Mouse (Mus musculus): ENCODE measurements around the gene Tcam1. TPM values are rescaled to one million over a fixed set of nuclear protein-coding genes. Genes with fewer than 3 reads are reported as not detected.

The Tcam1 gene
- polyA plus RNA-seq, 1 experiment from 2014 or later = not detected

Other genes starting within 250 kb of the Tcam1 start
- 143 and 164 TPM in 2 replicates for gene Dcaf7, start 239.8 kb upstream of the Tcam1 start, polyA plus RNA-seq (2014; fragmentation: Nextera tagmentation; extraction: Ambion mirVana)
- 7.1 and 7.3 TPM in 2 replicates for gene Taco1, start 210.6 kb upstream of the Tcam1 start, polyA plus RNA-seq (2014; fragmentation: Nextera tagmentation; extraction: Ambion mirVana)
- 11.0 and 15.9 TPM in 2 replicates for gene Map3k3, start 192.1 kb upstream of the Tcam1 start, polyA plus RNA-seq (2014; fragmentation: Nextera tagmentation; extraction: Ambion mirVana)
- gene Gm10840, start 115.8 kb upstream of the Tcam1 start, polyA plus RNA-seq (2014; fragmentation: Nextera tagmentation; extraction: Ambion mirVana) = 0.88 TPM in 1 of 2 replicates, not detected in the other
- 120 and 140 TPM in 2 replicates for gene Limd2, start 115.8 kb upstream of the Tcam1 start, polyA plus RNA-seq (2014; fragmentation: Nextera tagmentation; extraction: Ambion mirVana)
- 33.0 and 34.8 TPM in 2 replicates for gene Strada, start 74.5 kb upstream of the Tcam1 start, polyA plus RNA-seq (2014; fragmentation: Nextera tagmentation; extraction: Ambion mirVana)
- gene Ccdc47, start 60.3 kb upstream of the Tcam1 start, polyA plus RNA-seq (2014; fragmentation: Nextera tagmentation; extraction: Ambion mirVana) = 78.3 and 99.4 TPM in 2 replicates
- gene Ddx42, start 59.7 kb upstream of the Tcam1 start, polyA plus RNA-seq (2014; fragmentation: Nextera tagmentation; extraction: Ambion mirVana) = 73.2 and 97.4 TPM in 2 replicates
- 29.6 and 36.3 TPM in 2 replicates for gene Ftsj3, start 20.6 kb upstream of the Tcam1 start, polyA plus RNA-seq (2014; fragmentation: Nextera tagmentation; extraction: Ambion mirVana)
- 300 and 322 TPM in 2 replicates for gene Psmc5, start 20.5 kb upstream of the Tcam1 start, polyA plus RNA-seq (2014; fragmentation: Nextera tagmentation; extraction: Ambion mirVana)
- gene Smarcd2, start 3.7 kb upstream of the Tcam1 start, polyA plus RNA-seq (2014; fragmentation: Nextera tagmentation; extraction: Ambion mirVana) = 10.3 and 21.4 TPM in 2 replicates
- gene Gh, start 25.2 kb downstream of the Tcam1 start, polyA plus RNA-seq (2014; fragmentation: Nextera tagmentation; extraction: Ambion mirVana) = not detected in 2 replicates
- 0.68 and 0.89 TPM in 2 replicates for gene Cd79b, start 38.1 kb downstream of the Tcam1 start, polyA plus RNA-seq (2014; fragmentation: Nextera tagmentation; extraction: Ambion mirVana)
- gene Scn4a, start 76.6 kb downstream of the Tcam1 start, polyA plus RNA-seq (2014; fragmentation: Nextera tagmentation; extraction: Ambion mirVana) = 0.06 TPM in 1 of 2 replicates, not detected in the other
- gene Prr29, start 88.8 kb downstream of the Tcam1 start, polyA plus RNA-seq (2014; fragmentation: Nextera tagmentation; extraction: Ambion mirVana) = not detected in 2 replicates
- 5.1 and 14.2 TPM in 2 replicates for gene Icam2, start 111.4 kb downstream of the Tcam1 start, polyA plus RNA-seq (2014; fragmentation: Nextera tagmentation; extraction: Ambion mirVana)
- 7.4 and 7.6 TPM in 2 replicates for gene Ern1, start 211.2 kb downstream of the Tcam1 start, polyA plus RNA-seq (2014; fragmentation: Nextera tagmentation; extraction: Ambion mirVana)

Measured in neural tube, embryonic 14.5 days (tissue).